Mouse (Mus musculus) forebrain, embryonic 13.5 days (tissue): ENCODE results near the gene Odf3. TPM values are rescaled to one million over a fixed set of nuclear protein-coding genes. Genes with fewer than 3 reads are reported as not detected.

Experiments used
- ATAC-seq: fragments of 200-750 bp; cut with Nextera tagmentation; 2 replicates; pipeline ENCODE4 v1.8.0; 2017
- H3K27ac ChIP-seq: fragments of 300-500 bp; sonication (generic); 2 replicates; pipeline ENCODE4 v1.5.1; 2015; ENCODE audit warnings: inconsistent platforms, mild to moderate bottlenecking, moderate library complexity
- H3K27me3 ChIP-seq: fragments of 300-500 bp; sonication (generic); 2 replicates; pipeline ENCODE4 v1.6.1; 2015; ENCODE audit warnings: mild to moderate bottlenecking, inconsistent platforms
- H3K36me3 ChIP-seq: fragments of 300-500 bp; sonication (generic); 2 replicates; pipeline ENCODE4 v1.6.1; 2015; ENCODE audit warnings: mild to moderate bottlenecking, inconsistent platforms; ENCODE audit not compliant: poor library complexity, severe bottlenecking
- H3K4me1 ChIP-seq: fragments of 300-500 bp; sonication (generic); 2 replicates; pipeline ENCODE4 v1.6.1; 2015; ENCODE audit warnings: inconsistent platforms
- H3K4me2 ChIP-seq: fragments of 300-500 bp; sonication (generic); 2 replicates; pipeline ENCODE4 v1.6.1; 2015; ENCODE audit warnings: inconsistent platforms, mild to moderate bottlenecking, moderate library complexity
- H3K4me3 ChIP-seq: fragments of 300-500 bp; sonication (generic); 2 replicates; pipeline ENCODE4 v1.5.1; 2015; ENCODE audit warnings: mild to moderate bottlenecking, inconsistent platforms
- H3K9ac ChIP-seq: fragments of 300-500 bp; sonication (generic); 2 replicates; pipeline ENCODE4 v1.6.1; 2015; ENCODE audit warnings: mild to moderate bottlenecking, inconsistent platforms
- H3K9me3 ChIP-seq: fragments of 300-500 bp; sonication (generic); replicated peaks from 2 replicates; pipeline ENCODE4 v1.6.1; 2016; ENCODE audit warnings: inconsistent platforms
- WGBS: fragments of 180-500 bp; shearing (Covaris S2); methylation state at CpG from one replicate; pipeline ENCODE4 v1.1.7; 2015; 5-methylcytosine and 5-hydroxymethylcytosine counted together
- polyA plus RNA-seq: library from polyadenylated mRNA; unstranded; fragments of >200 nt; fragmentation: Nextera tagmentation; extraction: Ambion mirVana; gene quantifications from 2 replicates; pipeline ENCODE4 v1.2.1, GENCODE M21; 2015

The Odf3 gene
- polyA plus RNA-seq, 1 experiment from 2014 or later, result not detected

- no peak overlapping the region for H3K4me2 ChIP-seq
- H3K27ac ChIP-seq, result no peak overlapping the region
- H3K4me3 ChIP-seq, result no peak overlapping the region
- no peaks in the 10 kb centered on the region for H3K27me3 ChIP-seq
- H3K9me3 ChIP-seq, result no peaks in the 10 kb centered on the region
- no peak overlapping the region for H3K9ac ChIP-seq
- peaks cover 81% of the 10 kb centered on the region for H3K36me3 ChIP-seq
- WGBS, result 96% methylated on average over 3 of the region's 3 CpGs
- no peaks in the 10 kb centered on the region for H3K4me1 ChIP-seq
- ATAC-seq, result no peak
Measured at GRCm38 (mm10) chr7:140894611-140895010, 47.0 kb downstream of the Odf3 start.

- H3K4me2 ChIP-seq, result no peak overlapping the region
- no peak for ATAC-seq
- no peak overlapping the region for H3K9ac ChIP-seq
- H3K9me3 ChIP-seq, result no peaks in the 10 kb centered on the region
- 88% methylated on average over 7 of the region's 7 CpGs for WGBS
- H3K27ac ChIP-seq, result no peak overlapping the region
- peaks cover 61% of the 10 kb centered on the region for H3K36me3 ChIP-seq
- H3K27me3 ChIP-seq, result no peaks in the 10 kb centered on the region
- H3K4me1 ChIP-seq, result no peaks in the 10 kb centered on the region
- no peak overlapping the region for H3K4me3 ChIP-seq
Measured at GRCm38 (mm10) chr7:140897863-140898262, 50.3 kb downstream of the Odf3 start.

- Histone ChIP-seq H3K4me1 (peaks cover 2% of the 10 kb centered on the region; the same call in 1 of the 2 replicates), H3K27me3 (no peaks in the 10 kb centered on the region), H3K36me3 (peaks cover 50% of the 10 kb centered on the region), H3K4me3 (no peak overlapping the region), H3K27ac (no peak overlapping the region), H3K9me3 (no peaks in the 10 kb centered on the region), H3K9ac (no peak overlapping the region), H3K4me2 (no peak overlapping the region)
- 75% methylated on average over 3 of the region's 3 CpGs for WGBS
- ATAC-seq, result no peak
Measured at GRCm38 (mm10) chr7:140899121-140899520, 51.5 kb downstream of the Odf3 start.

DNA sequence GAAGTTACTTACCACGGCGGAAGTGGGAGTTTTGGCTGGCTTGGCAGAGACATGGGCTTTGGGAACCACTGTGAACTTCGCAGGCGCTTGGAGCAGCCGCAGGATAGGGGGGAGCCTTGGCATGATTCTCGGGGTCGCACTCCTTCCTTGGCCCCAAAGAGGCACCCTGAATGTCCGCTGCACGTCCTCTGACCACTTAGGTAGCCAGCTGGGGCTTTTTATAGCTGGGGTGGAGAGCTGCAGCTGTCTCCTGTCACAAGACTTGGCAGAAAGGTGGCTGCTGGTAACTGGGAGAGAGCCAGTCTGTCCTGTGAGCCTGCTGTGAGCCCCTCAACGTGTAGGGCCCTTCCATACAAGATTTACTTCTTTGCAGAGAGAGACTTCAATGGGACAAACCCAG is 52.6 kb downstream of the Odf3 start, which contains the start of gene Cox8b:
Gene Cox8b (minus strand): TSS at position 227 of the 400 bp plus-strand sequence.
- no peak within 1 kb of the TSS for H3K27ac ChIP-seq
- no peak within 1 kb of the TSS for H3K9ac ChIP-seq
- H3K27me3 ChIP-seq, result no peaks in the 10 kb centered on the region
- peaks cover 2% of the 10 kb centered on the region; the same call in 1 of the 2 replicates for H3K4me1 ChIP-seq
- WGBS, result 84% methylated on average over 10 of the region's 10 CpGs
- no peak within 1 kb of the TSS for H3K4me2 ChIP-seq
- H3K4me3 ChIP-seq, result no peak within 1 kb of the TSS
- no peak for ATAC-seq
- no peaks in the 10 kb centered on the region for H3K9me3 ChIP-seq
- H3K36me3 ChIP-seq, result peaks cover 40% of the 10 kb centered on the region

Other genes starting within 250 kb of the Odf3 start
- gene Olfr46, start 246.5 kb upstream of the Odf3 start, polyA plus RNA-seq, result 0.04 TPM in 1 of 2 replicates, not detected in the other
- gene Olfr61, start 218.8 kb upstream of the Odf3 start, polyA plus RNA-seq, result not detected in 2 replicates
- not detected in 2 replicates for gene Olfr53, start 201.4 kb upstream of the Odf3 start, polyA plus RNA-seq
- 0.01 TPM in 1 of 2 replicates, not detected in the other for gene Olfr539, start 187.9 kb upstream of the Odf3 start, polyA plus RNA-seq
- not detected in 2 replicates for gene Olfr45, start 165.9 kb upstream of the Odf3 start, polyA plus RNA-seq
- not detected in 2 replicates for gene Olfr541, start 150.5 kb upstream of the Odf3 start, polyA plus RNA-seq
- not detected in 2 replicates for gene Cyp2e1, start 84.1 kb upstream of the Odf3 start, polyA plus RNA-seq
- gene Syce1, start 60.0 kb upstream of the Odf3 start, polyA plus RNA-seq, result 0.28 TPM in 1 of 2 replicates, not detected in the other
- gene Zfp941, start 25.6 kb upstream of the Odf3 start, polyA plus RNA-seq, result 8.7 and 10.6 TPM in 2 replicates
- not detected in 2 replicates for gene Urah, start 12.8 kb upstream of the Odf3 start, polyA plus RNA-seq
- gene Scgb1c1, start 2.3 kb upstream of the Odf3 start, polyA plus RNA-seq, result not detected in 2 replicates
- not detected in 2 replicates for gene Gm45785, start 8.5 kb downstream of the Odf3 start, polyA plus RNA-seq
- gene Ric8a, start 9.2 kb downstream of the Odf3 start, polyA plus RNA-seq, result 65.7 and 80.4 TPM in 2 replicates
- 34.6 and 38.7 TPM in 2 replicates for gene Bet1l, start 9.8 kb downstream of the Odf3 start, polyA plus RNA-seq
- 310 and 318 TPM in 2 replicates for gene Psmd13, start 34.2 kb downstream of the Odf3 start, polyA plus RNA-seq
- gene Sirt3, start 34.5 kb downstream of the Odf3 start, polyA plus RNA-seq, result 29.4 and 31.0 TPM in 2 replicates
- gene Cox8b, start 52.6 kb downstream of the Odf3 start, polyA plus RNA-seq, result not detected in 2 replicates
- gene Nlrp6, start 73.1 kb downstream of the Odf3 start, polyA plus RNA-seq, result 0.22 and 0.28 TPM in 2 replicates
- 8.2 and 9.4 TPM in 2 replicates for gene Pgghg, start 93.6 kb downstream of the Odf3 start, polyA plus RNA-seq
- gene Ifitm5, start 102.5 kb downstream of the Odf3 start, polyA plus RNA-seq, result 0.45 and 0.64 TPM in 2 replicates
- gene Gm45717, start 108.1 kb downstream of the Odf3 start, polyA plus RNA-seq, result not detected in 2 replicates
- 147 and 153 TPM in 2 replicates for gene Ifitm2, start 108.2 kb downstream of the Odf3 start, polyA plus RNA-seq
- 2.7 and 4.8 TPM in 2 replicates for gene Ifitm1, start 119.4 kb downstream of the Odf3 start, polyA plus RNA-seq
- gene Ifitm3, start 163.0 kb downstream of the Odf3 start, polyA plus RNA-seq, result 12.7 and 18.1 TPM in 2 replicates
- not detected in 2 replicates for gene Ifitm6, start 170.1 kb downstream of the Odf3 start, polyA plus RNA-seq
- gene Gm17387, start 181.3 kb downstream of the Odf3 start, polyA plus RNA-seq, result not detected in 2 replicates
- gene B4galnt4, start 213.3 kb downstream of the Odf3 start, polyA plus RNA-seq, result 33.0 and 34.7 TPM in 2 replicates
- 0.25 TPM in 1 of 2 replicates, not detected in the other for gene Pkp3, start 230.4 kb downstream of the Odf3 start, polyA plus RNA-seq